Mouse (Mus musculus): ENCODE measurements around the gene Wdr18. TPM values are rescaled to one million over a fixed set of nuclear protein-coding genes. Genes with fewer than 3 reads are reported as not detected.
A peak's percentile ranks its signal among the peaks of the same experiment; 100 is the strongest.

Wdr18 gene
- 10 to 100 TPM; 51.7 to 55.8 TPM for total RNA-seq (2021)

DNA sequence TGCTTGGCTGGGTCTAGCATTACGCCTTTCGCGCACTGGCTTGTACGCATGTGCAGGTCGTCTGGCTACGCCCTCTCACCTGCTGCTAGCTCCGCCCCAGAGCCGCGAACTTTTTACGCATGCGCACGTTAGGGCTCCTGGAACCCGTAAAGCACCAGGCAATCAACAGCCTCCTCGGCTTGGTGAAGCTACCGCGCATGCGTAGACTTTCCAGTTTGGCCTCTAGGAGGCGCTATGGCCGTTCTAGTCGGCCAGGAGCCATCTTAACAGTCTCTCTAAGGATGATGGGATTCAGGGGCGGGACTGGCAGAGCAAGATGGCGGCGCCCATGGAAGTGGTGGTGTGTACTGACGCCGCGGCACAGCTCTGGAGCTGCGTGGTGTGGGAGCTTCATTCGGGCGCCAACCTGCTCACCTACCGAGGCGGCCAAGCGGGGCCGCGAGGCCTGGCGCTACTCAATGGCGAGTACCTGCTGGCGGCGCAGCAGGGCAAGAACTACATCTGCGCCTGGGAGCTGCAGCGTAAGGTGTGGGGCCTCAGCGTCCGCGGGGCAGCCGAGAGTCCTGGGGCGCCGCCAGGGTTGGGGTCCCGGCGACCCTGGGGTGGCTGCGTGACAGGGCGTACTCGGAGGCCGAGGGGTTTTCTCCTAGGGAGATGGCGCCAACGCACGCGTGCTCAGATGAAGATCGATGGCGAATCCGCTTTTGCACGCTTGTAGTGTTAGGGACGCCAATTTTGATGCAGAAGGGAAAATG lies at the start of gene Wdr18:
Gene Wdr18 (plus strand): TSS at position 306 of the 755 bp plus-strand sequence.
- intact Hi-C loops (cut with DNase I): no loop called here

DNA sequence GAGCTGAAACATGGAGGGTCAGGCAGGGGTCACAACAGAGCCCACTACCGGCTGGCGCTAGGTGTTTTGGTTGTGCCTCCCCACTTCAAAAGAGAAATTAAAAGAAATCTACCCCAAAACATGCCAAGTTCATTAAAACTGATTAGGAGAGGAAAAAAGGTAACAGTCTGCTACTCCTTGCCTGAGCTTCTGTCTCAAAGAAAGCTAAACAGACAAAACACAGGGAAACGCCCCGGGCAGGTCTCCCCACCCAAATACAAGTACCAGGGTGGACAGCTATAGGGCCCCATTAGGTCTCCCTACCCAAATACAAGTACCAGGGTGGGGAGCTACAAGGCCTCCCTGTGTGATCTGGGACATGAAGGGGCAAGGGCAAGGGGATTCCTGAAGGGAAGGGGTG lies 49.4 kb upstream of the Wdr18 start, which contains the start of gene Gm26602:
Gene Gm26602 (plus strand): TSS at position 301 of the 400 bp plus-strand sequence.
- DNase-seq: no peak
- intact Hi-C loops (cut with DNase I): no loop called here

More for the DNA sequence above, at the start of gene Wdr18:
- DNase-seq: peak; percentile 98

GRCm38 (mm10) chr10:79912412-79912811 lies 47.5 kb upstream of the Wdr18 start:
- DNase-seq: no peak
- intact Hi-C loops (cut with DNase I): no loop called here

DNA sequence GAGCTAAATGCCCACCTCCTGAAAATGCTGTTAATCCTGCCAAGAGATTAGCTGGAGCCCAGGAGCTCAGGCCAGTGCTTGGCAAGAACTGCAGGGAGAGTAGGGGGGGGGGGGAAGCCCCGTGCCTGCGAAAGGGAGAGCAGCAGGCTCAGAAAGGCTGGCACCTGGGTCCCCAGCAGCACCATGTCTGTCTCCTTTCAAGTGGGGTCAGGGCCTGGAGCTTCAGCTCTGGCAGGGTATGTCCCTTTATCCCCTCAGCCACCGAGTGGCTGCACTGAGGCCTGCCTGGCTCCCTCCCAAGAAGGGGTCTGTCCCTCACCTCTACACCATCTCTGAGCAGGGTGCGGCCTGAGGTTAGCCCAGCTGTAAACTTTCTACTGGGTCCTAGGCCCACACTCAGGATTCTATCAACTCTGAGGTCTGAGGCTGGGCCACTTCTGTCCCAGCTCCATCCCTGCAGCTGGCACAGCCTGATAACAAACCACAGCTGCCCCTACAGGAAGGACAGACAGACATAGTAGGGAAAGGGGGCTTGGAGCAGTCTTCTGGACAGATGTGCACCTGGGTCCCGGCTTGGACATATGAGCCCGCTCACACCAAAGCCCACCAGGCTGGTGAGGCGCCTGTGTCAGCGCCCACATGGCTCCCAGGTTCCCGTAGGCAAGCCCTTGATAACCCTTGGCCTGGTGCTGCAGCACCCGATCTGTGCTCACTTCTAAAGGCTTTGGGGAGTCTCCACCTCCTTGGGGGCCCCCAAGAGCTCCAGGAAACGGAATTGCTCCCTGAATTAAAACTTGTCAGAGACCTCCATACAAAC lies 45.6 kb upstream of the Wdr18 start:
- intact Hi-C loops (cut with DNase I): no loop called here
- peak; percentile 66 for DNase-seq

DNA sequence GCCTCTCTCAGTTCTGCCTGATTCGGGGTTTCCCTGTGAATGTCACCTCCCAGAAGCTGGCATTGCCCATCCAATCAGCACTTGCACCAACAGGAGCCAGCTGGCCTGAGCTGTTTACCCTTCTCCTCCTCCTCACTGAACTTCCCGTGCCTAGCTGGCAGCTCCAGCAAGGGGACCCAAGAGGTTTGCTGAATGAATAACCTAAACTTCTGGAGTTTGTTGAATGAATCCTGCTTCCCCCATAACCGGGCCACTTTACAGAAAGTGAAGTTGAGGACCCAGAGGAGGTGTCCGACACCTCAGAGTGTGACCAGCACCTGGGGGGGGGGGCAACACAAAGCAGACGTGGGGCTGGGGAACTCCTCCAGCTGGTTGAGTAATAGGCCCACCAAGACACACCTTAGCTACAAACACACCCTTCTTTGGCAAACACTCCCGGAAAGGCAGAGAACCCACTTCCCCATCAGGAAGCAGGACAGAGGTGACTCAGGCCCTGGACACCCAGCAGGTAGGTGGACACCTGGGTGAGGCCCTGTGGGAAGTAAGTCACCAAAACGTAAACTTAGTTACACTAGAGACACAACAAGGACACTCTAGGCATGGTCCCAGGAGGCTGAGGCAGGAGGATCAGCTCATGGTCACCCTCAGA lies 44.9 kb upstream of the Wdr18 start:
- no peak for DNase-seq
- intact Hi-C loops (cut with DNase I): no loop called here

DNA sequence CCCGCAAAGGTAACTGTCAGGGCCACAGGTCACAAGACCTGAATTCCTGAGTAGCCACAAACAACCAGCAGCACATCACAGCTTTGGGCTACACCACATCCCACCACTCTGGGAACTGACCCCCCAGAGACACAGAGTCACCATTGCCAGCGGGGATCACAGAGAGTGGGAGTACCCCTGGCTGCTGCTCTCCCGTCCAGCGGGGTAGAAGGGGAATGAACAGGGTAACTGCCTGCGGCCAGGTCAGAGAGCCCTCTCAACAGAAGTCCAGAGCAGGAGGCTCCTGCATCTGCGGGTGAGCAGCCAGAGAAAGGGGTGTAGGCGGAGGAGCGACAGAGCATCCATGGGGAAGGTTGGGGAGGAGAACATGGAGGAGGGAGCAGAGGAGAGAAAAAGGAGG lies 43.9 kb upstream of the Wdr18 start:
- DNase-seq: no peak
- intact Hi-C loops (cut with DNase I): no loop called here

DNA sequence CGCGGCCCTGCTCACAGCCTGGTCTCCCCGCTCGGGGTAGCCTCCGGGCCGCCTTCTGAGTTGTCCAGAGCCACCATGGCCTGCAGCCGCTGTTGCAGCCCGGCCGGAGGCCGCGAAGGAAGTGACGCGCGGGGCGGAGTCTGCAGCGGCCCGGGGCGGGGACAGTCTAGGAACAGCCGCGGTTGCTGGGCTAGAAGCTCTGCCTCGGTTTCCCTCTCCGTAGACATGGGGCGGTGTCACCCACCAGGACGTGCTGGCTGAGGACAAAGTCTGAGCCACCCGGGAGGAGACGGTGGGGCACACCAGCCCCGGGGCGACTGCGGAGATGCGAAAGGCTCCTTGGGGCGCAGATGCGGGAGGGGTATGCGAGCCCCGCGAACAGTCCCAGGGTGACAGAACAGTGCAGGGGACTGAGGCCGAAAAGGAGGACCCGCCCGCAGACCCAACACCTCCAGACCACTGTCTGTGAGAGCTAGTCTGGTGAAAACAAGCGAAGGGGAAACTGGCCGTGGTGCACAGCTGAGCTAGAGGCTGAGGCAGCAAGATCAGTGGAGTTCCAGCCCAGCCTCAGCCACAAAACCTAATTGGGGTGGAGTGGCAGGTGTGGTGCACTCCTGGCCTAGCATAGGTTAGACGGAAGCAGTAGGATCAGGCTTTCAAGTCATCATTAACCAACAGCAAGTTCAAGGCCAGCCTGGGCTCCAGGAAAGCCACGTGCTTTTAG lies 43.0 kb upstream of the Wdr18 start, which contains the start of gene Kiss1r:
Gene Kiss1r (plus strand): TSS at position 164 of the 724 bp plus-strand sequence.
- intact Hi-C loops (cut with DNase I): no loop called here
- peak; percentile 81 for DNase-seq

GRCm38 (mm10) chr10:79917532-79918100 lies 42.3 kb upstream of the Wdr18 start:
- DNase-seq: no peak
- intact Hi-C loops (cut with DNase I): no loop called here

DNA sequence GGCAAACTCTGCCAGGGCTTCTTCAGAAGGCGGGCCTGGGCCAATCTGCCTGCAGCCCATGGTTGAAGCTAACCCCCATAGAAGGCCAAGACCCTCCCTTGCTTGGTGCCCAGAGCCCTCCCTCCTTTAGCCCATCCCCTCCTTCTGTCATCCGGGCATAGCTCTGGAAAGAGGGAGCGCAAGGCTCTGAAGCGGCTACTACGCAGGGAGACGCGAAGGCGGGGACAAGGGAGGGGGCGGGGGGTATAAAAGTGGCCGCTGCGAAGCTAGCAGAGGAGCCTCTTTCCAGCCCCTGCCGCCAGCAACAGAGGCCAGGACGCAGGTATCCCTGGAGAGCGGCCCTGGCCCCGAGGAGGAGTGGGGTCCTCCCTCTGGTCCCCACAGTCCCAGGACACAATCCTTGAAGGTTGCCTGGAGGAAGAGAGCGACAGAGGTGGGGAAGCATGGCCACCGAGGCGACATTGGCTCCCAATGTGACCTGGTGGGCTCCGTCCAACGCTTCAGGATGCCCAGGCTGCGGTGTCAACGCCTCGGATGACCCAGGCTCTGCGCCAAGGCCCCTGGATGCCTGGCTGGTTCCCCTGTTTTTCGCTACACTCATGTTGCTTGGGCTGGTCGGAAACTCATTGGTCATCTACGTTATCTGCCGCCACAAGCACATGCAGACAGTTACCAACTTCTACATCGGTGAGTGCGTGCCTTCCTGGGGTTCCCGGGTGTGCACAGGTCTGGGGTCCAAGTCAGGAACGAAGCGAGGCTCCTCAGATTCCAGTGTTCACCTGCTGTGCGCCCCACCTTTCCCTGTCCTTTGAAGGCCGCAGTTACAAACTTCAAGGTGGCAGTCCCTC lies 41.5 kb upstream of the Wdr18 start:
- peak; percentile 43 for DNase-seq
- intact Hi-C loops (cut with DNase I): no loop called here

- no peak for DNase-seq
- intact Hi-C loops (cut with DNase I): no loop called here
These were observed 40.6 kb upstream of the Wdr18 start for GRCm38 (mm10) chr10:79919251-79919849.

DNA sequence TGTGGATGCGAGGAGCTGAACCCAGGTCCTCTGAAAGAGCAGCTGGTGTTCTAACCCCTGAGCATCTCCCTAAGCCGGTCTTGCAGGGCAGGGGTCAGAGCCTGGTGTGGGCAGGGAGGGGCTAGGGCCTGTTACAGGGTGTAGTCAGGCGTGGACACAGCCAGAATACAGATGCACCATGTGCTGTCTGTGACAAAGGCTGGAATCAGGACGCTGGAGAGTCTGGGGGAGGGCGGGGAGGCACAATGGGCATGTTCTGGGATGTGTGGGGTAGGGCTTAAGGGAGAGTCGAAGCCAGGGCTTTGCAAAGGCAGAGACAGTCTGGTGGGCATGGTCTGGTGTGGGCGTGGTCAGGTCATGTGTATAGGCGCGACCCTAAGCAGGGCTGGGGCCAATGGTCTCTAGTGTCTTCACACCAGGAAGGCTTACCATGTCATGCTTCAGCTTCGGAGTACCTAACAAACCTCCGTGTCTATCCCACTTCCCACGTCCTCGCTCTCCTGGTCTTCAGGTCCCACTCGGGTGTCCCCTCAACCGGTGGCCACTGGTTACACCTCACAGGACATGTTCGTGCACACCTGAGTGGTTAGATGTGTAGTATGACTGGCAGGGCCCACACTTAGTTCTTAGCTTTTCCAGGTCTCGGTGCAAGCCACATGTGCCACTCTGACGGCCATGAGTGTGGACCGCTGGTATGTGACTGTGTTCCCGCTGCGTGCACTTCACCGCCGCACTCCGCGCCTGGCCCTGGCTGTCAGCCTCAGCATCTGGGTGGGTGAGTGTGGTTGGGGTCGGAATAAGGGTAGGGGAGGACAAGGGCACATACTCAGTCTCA lies 39.7 kb upstream of the Wdr18 start:
- intact Hi-C loops (cut with DNase I): loop anchor here (10.0 kb wide), 1 partner anchor 85 kb away; no protein-coding TSS in a partner anchor
- no peak for DNase-seq

DNA sequence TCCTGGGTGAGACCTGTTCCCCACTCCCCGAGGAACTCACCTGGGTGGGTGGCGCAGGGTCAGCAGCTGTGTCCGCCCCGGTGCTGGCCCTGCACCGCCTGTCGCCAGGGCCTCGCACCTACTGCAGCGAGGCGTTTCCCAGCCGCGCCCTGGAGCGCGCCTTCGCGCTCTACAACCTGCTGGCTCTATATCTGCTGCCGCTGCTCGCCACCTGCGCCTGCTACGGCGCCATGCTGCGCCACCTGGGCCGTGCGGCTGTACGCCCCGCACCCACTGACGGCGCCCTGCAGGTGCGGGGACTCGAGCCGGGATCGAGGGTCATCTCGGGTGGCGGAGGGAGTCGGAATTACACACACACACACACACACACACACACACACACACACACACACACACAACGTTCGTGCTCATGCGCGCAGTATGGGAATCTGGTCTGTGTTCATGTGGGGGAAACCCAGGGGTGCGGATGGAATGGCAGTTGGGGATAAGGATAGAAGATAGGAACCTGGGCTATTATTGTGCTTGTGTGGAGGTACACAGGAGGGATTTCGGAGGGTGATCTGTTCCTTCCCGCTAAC lies 38.9 kb upstream of the Wdr18 start, which contains the start of gene R3hdm4:
Gene R3hdm4 (minus strand): TSS at position 251 of the 578 bp plus-strand sequence.
- intact Hi-C loops (cut with DNase I): loop anchor here (10.0 kb wide), 1 partner anchor 86 kb away; no protein-coding TSS in a partner anchor

GRCm38 (mm10) chr10:79921572-79921971 lies 38.4 kb upstream of the Wdr18 start:
- intact Hi-C loops (cut with DNase I): loop anchor here (10.0 kb wide), 1 partner anchor 87 kb away; no protein-coding TSS in a partner anchor

More for the DNA sequence above, 38.9 kb upstream of the Wdr18 start, which contains the start of gene R3hdm4:
- no peak for DNase-seq

DNA sequence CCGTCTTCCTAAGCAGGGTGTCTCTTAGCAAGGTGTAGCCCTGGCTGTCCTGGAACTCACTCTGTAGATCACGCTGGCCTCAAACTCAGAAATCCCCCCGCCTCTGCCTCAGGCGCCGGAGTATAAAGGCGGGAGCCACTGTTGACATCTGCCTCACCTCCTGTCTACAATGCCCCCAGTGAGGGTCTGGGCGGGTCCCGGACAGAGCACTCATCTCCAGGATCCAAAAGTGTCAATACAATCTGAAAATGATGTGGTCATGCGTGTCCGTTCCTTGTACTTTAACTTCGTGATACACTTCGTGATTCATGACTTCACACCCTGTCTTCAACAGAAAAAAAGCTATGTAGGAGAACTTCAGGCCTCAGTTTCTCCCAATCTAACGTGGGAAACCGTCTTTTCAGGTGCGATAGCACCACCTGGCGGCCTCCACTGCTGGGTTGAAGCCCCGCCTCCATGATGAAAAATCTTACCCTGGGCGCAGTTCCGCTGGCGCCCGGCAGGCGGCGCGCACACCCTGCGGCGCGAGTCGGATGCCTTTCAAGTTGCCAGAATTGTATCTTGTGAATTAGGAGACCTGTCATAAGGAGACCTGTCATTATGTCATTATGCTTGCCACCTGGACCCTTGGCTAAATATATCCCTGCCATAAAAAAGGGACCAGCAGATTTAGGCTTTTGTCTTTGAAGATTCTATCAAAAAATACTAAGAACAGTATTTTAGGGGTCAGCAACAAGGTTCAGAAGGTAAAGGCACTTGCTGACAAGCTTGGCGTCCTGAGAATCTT lies 34.8 kb upstream of the Wdr18 start:
- intact Hi-C loops (cut with DNase I): loop anchor here (10.0 kb wide), 1 partner anchor 90 kb away; no protein-coding TSS in a partner anchor
- DNase-seq: peak; percentile 94

More at GRCm38 (mm10) chr10:79921572-79921971, 38.4 kb upstream of the Wdr18 start:
- DNase-seq: no peak

GRCm38 (mm10) chr10:79925785-79926490 lies 34.0 kb upstream of the Wdr18 start:
- intact Hi-C loops (cut with DNase I): loop anchor here (10.0 kb wide), 1 partner anchor 91 kb away; no protein-coding TSS in a partner anchor
- no peak for DNase-seq
